Mouse (Mus musculus) kidney, postnatal 0 days (tissue): ENCODE measurements at regions not wholly inside any gene's neighbourhood (a gene's known extent, or its start where the extent isn't known, plus 50 kb on each side); places are given as distances from the start of the nearest gene placed in this dataset.
A peak's percentile ranks its signal among the peaks of the same experiment; 100 is the strongest.

Experiments used
- ATAC-seq: fragments of 200-750 bp; cut with Nextera tagmentation; replicated peaks from 2 replicates; pipeline ENCODE4 v1.8.0; 2017; ENCODE audit warnings: low read depth, moderate number of reproducible peaks, moderate TSS enrichment, moderate library complexity; ENCODE audit not compliant: low FRiP score
- DNase-seq: peaks from one replicate; pipeline ENCODE4 v3.0.0-alpha.2; 2016; ENCODE audit warnings: low spot score
- H3K27ac ChIP-seq: fragments of 300-500 bp; sonication (generic); 2 replicates; pipeline ENCODE4 v1.5.1; 2014; ENCODE audit warnings: mild to moderate bottlenecking
- H3K27me3 ChIP-seq: fragments of 300-500 bp; sonication (generic); 2 replicates; pipeline ENCODE4 v1.6.1; 2014; ENCODE audit warnings: low read length, mixed read lengths; ENCODE audit not compliant: insufficient read depth
- H3K36me3 ChIP-seq: fragments of 300-500 bp; sonication (generic); 2 replicates; pipeline ENCODE4 v1.6.1; 2014; ENCODE audit warnings: low read length, mixed read lengths; ENCODE audit not compliant: insufficient read depth
- H3K4me1 ChIP-seq: fragments of 300-500 bp; sonication (generic); replicated peaks from 2 replicates; pipeline ENCODE4 v1.6.1; 2014; ENCODE audit warnings: antibody characterized with exemption, low read length, mixed read lengths; ENCODE audit not compliant: insufficient read depth
- H3K4me2 ChIP-seq: fragments of 300-500 bp; sonication (generic); 2 replicates; pipeline ENCODE4 v1.6.1; 2014; ENCODE audit warnings: mild to moderate bottlenecking, low read length, moderate library complexity, mixed read lengths
- H3K4me3 ChIP-seq: fragments of 300-500 bp; sonication (generic); replicated peaks from 2 replicates; pipeline ENCODE4 v1.5.1; 2014; ENCODE audit warnings: low read depth, low read length
- H3K9ac ChIP-seq: fragments of 300-500 bp; sonication (generic); 2 replicates; pipeline ENCODE4 v1.6.1; 2014; ENCODE audit warnings: low read depth, low read length
- H3K9me3 ChIP-seq: fragments of 300-500 bp; sonication (generic); replicated peaks from 2 replicates; pipeline ENCODE4 v1.6.1; 2016; ENCODE audit warnings: low read length, inconsistent platforms, mixed read lengths
- CTCF ChIP-seq: IDR thresholded peaks from 2 replicates; pipeline ENCODE4 v1.5.1; 2016; ENCODE audit warnings: antibody characterized with exemption, low read depth, mild to moderate bottlenecking, moderate library complexity
- WGBS: fragments of 180-500 bp; shearing (Covaris S2); extraction: QIAGEN DNeasy Blood & Tissue Kit; methylation state at CpG from one replicate; pipeline ENCODE4 v1.1.7; 2014; 5-methylcytosine and 5-hydroxymethylcytosine counted together

DNA sequence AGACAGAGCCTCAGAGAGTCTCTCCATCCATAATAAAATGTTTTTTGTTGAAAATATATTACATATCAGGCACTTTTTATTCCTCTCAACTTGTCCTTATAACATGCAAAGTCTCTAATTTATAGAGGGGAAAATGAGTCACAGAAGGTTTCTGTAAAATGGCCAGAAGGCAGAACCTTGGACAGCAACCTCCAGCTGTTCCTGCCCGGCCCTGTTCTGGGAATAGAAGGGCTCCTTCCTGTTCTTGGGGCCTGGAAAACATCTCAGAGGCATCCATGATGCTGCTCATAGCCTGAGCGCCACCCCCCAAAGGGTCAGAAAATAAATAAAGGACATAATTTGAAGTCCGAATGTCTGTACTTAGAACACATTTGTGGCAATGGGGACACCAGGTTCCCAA lies 188.7 kb downstream of the Abhd5 start:
- H3K36me3 ChIP-seq, result no peaks in the 10 kb centered on the region
- no peaks in the 10 kb centered on the region for H3K27me3 ChIP-seq
- H3K27ac ChIP-seq, result no peak overlapping the region
- H3K4me1 ChIP-seq, result no peaks in the 10 kb centered on the region
- WGBS, result 48% methylated on average over 3 of the region's 3 CpGs
- ATAC-seq, result no peak
- TF ChIP-seq CTCF, result no peak
- peak; percentile 44 for DNase-seq
- no peaks in the 10 kb centered on the region for H3K9me3 ChIP-seq
- no peak overlapping the region for H3K4me2 ChIP-seq
- no peak overlapping the region for H3K4me3 ChIP-seq
- H3K9ac ChIP-seq, result no peak overlapping the region

GRCm38 (mm10) chr9:122556051-122556450 lies 191.1 kb upstream of the Topaz1 start:
- ATAC-seq (no peak), DNase-seq (no peak)
- H3K36me3 ChIP-seq, result no peaks in the 10 kb centered on the region
- no peak for TF ChIP-seq CTCF
- H3K4me3 ChIP-seq, result no peak overlapping the region
- H3K27me3 ChIP-seq, result no peaks in the 10 kb centered on the region
- no peak overlapping the region for H3K9ac ChIP-seq
- H3K27ac ChIP-seq, result no peak overlapping the region
- WGBS, result 77% methylated on average over 9 of the region's 9 CpGs
- no peaks in the 10 kb centered on the region for H3K4me1 ChIP-seq
- H3K9me3 ChIP-seq, result no peaks in the 10 kb centered on the region
- H3K4me2 ChIP-seq, result no peak overlapping the region

GRCm38 (mm10) chr9:122566060-122566459 lies 181.1 kb upstream of the Topaz1 start:
- ATAC-seq (no peak), DNase-seq (no peak)
- H3K4me3 ChIP-seq, result no peak overlapping the region
- no peaks in the 10 kb centered on the region for H3K36me3 ChIP-seq
- no peak overlapping the region for H3K9ac ChIP-seq
- no peak overlapping the region for H3K4me2 ChIP-seq
- no peaks in the 10 kb centered on the region for H3K9me3 ChIP-seq
- TF ChIP-seq CTCF, result no peak
- peaks cover 32% of the 10 kb centered on the region for H3K27me3 ChIP-seq
- H3K4me1 ChIP-seq, result peaks cover 14% of the 10 kb centered on the region
- 83% methylated on average over 3 of the region's 3 CpGs for WGBS
- H3K27ac ChIP-seq, result no peak overlapping the region

DNA sequence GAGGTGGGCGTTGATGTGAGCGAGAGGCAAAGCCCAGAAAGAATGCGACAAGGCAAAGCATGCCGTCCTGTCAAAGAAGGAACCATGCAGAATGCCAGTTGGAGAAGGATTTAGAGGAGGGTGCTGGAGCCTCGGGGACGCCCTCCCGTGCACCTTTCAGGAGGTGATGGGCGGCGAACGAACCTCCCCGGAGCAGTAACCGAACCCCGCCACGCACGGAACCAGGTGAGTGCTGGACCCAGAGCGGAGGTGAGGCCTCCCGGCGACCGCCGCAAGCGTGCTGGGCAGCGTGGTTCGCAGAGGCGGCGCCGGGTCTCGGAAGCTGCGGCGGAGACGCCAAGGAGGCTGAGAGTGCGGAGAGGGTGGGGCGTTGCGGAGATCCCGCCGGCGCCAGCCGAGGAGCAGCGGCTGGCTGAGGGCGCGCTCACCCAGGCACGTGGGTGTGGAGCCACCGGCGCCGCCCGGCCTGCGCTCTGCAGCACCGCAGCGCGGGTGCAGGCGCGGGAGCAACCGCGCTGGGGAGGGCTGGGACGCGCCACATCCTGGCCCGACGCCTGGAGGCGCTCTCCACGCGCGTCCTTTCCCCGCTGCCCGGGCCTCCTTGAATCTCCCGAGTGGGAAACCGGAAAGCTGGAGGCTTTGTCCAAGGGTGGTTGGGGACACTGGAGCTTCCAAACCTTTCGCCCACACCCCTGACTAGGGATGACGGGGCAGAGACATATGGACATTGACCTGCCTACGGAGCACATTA lies 178.3 kb upstream of the Topaz1 start:
- H3K27me3 ChIP-seq, result peaks cover 58% of the 10 kb centered on the region
- 0 out of 2 replicates have a peak, but pooled peaks have one; percentile 6 for ATAC-seq
- no peaks in the 10 kb centered on the region for H3K9me3 ChIP-seq
- under 1% methylated on average over 55 of the region's 68 CpGs for WGBS
- peak overlapping the region; percentile 28 for H3K4me3 ChIP-seq
- H3K4me2 ChIP-seq, result peak overlapping the region; percentile 53
- no peaks in the 10 kb centered on the region for H3K36me3 ChIP-seq
- no peak for DNase-seq
- no peak overlapping the region for H3K27ac ChIP-seq
- H3K4me1 ChIP-seq, result peaks cover 19% of the 10 kb centered on the region
- H3K9ac ChIP-seq, result no peak overlapping the region
- TF ChIP-seq CTCF, result no peak

DNA sequence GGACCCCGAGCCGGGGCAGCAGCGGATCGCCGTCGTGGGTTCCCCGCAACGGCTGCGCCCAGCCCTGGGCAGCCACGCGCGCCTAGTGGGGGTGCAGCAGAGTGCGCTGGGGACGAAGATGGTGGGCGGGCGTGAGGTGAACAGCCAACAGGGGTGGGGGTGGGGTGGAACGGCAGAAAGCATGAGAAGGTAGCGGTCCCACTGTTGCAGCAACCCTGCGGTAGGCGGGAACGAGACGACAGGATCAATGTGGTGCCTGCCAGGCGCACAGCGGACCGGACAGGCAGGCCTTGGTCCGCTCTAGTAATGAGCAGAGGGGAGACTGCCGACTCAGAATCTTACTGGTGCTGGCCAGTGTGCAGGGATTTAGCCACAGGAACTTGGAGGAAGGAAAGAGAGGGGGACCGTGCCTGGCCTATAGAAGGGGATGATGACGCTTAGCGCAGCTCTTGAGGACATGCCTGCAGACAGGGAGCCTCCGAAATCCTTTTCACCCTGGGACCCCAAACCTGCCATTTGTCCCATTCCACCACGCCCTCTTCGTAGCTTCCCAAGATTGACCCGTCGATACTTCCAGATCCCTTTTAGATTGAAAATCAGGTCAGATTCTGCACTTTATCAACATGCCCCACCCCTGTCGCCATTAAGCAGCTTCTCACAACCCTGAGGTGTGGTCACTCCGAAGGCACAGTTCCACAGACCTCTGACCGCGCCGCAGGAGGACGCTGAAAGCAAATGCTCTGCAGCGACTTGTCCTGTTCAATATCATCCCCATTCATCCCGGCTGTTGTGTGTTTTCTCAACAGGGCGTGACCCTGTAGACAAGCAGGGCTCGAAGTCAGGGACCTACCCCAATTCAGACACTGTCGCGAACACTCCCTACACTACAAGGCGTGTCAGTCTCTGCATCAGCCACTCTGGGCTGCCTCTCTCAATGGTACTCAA lies 177.4 kb upstream of the Topaz1 start:
- no peak for TF ChIP-seq CTCF
- H3K4me3 ChIP-seq, result peak overlapping the region; percentile 28
- no peak overlapping the region for H3K9ac ChIP-seq
- H3K4me1 ChIP-seq, result peaks cover 19% of the 10 kb centered on the region
- WGBS, result under 1% methylated on average over 48 of the region's 48 CpGs
- H3K4me2 ChIP-seq, result peak overlapping the region; percentile 53
- DNase-seq, result no peak
- ATAC-seq, result no peak
- H3K36me3 ChIP-seq, result no peaks in the 10 kb centered on the region
- H3K27ac ChIP-seq, result no peak overlapping the region
- H3K9me3 ChIP-seq, result no peaks in the 10 kb centered on the region
- peaks cover 64% of the 10 kb centered on the region for H3K27me3 ChIP-seq

- Histone ChIP-seq H3K9ac (no peak overlapping the region), H3K4me2 (no peak overlapping the region), H3K4me3 (no peak overlapping the region), H3K27me3 (peaks cover 72% of the 10 kb centered on the region), H3K9me3 (no peaks in the 10 kb centered on the region), H3K27ac (no peak overlapping the region), H3K4me1 (peaks cover 19% of the 10 kb centered on the region), H3K36me3 (no peaks in the 10 kb centered on the region)
- no peak for TF ChIP-seq CTCF
- ATAC-seq, result no peak
- 4% methylated on average over 10 of the region's 10 CpGs for WGBS
- no peak for DNase-seq
Observed at GRCm38 (mm10) chr9:122571001-122571400, 176.1 kb upstream of the Topaz1 start.
